Mouse (Mus musculus): Measurements from ENCODE around the gene Mgme1. TPM values are rescaled to one million over a fixed set of nuclear protein-coding genes. Genes with fewer than 3 reads are reported as not detected.
A peak's percentile ranks its signal among the peaks of the same experiment; 100 is the strongest.

Mgme1 gene
- total and polyA plus RNA-seq, 2 experiments from 2014 or later: 5.4 to 5.8 TPM

DNA sequence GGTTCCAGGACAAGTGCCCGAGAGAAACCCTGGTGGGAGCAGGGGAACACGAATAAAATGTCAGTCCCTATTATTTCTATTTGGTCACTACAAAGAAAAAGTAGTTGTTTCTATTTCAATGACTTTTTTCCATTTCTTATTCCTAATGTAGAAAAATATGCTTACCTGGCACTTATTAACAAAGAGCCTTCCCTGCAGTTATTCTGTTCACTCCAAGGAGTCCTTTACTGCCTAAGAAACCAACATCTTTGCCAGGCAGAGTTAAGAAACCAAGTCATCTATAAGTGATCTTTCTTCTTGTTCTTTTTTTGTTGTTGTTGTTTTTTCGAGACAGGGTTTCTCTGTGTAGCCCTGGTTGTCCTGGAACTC, 5.4 kb upstream of the Mgme1 start:
- Histone ChIP-seq H3K4me1 (ENCODE audit: insufficient read depth) (peaks cover 14% of the 10 kb centered on the region), H3K9ac (no peak overlapping the region), H3K27ac (ENCODE audit: low read depth, low read length) (no peak overlapping the region), H3K36me3 (ENCODE audit: insufficient read depth) (no peaks in the 10 kb centered on the region), H3K27me3 (ENCODE audit: insufficient read depth, low read length) (no peaks in the 10 kb centered on the region), H3K9me3 (ENCODE audit: low read length) (no peaks in the 10 kb centered on the region), H3K4me3 (ENCODE audit: low read depth, low read length) (no peak overlapping the region), H3K4me2 (ENCODE audit: low read depth) (no peak overlapping the region)
- DNase-seq (no peak), ATAC-seq (no peak)
- 62% methylated on average over 3 of the region's 3 CpGs for WGBS
- no peak for TF ChIP-seq CTCF (IDR thresholded peaks at IDR 0.05; ENCODE audit: low read depth)

- Histone ChIP-seq H3K36me3 (ENCODE audit: insufficient read depth) (no peaks in the 10 kb centered on the region), H3K27ac (ENCODE audit: low read depth, low read length) (no peak overlapping the region), H3K9ac (no peak overlapping the region), H3K4me1 (ENCODE audit: insufficient read depth) (peaks cover 14% of the 10 kb centered on the region), H3K9me3 (ENCODE audit: low read length) (no peaks in the 10 kb centered on the region), H3K4me2 (ENCODE audit: low read depth) (no peak overlapping the region), H3K27me3 (ENCODE audit: insufficient read depth, low read length) (no peaks in the 10 kb centered on the region), H3K4me3 (ENCODE audit: low read depth, low read length) (no peak overlapping the region)
- ATAC-seq: no peak
- WGBS: 55% methylated on average over 4 of the region's 4 CpGs
- TF ChIP-seq CTCF (IDR thresholded peaks at IDR 0.05; ENCODE audit: low read depth): no peak
- no peak for DNase-seq
These were observed 4.4 kb upstream of the Mgme1 start for GRCm38 (mm10) chr2:144265916-144266683.

DNA sequence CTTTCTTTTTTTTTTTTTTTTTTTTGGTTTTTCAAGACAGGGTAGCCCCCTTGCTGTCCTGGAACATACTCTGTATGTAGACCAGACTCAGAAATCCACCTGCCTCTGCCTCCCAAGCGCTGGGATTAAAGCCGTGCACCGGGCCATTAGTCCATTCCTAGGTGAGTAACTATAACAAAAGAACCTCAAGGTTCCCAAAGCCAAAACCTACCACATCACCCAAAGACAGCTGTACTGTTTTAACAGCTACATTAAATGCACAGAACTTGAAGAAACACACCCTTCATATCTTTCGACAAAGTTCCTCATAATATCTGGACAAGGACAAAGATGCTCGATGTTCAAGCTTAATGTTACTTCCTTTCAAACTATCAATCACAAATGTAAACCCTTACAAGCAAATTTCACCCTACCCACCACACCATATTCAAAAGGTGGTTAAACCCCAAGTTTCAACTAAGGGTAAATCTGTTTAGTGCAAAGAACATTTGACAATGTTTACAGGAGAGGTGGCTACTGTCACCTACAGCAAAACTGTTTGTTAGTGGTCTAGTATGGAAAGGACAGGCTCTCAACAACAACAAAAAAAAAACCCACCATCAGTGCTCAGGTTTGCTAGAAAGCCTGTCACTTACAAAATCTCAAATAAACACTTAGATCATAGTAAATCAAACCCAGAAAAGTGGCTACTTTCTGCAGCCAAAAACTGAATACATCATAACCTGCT, 3.3 kb upstream of the Mgme1 start:
- no peak for TF ChIP-seq CTCF (IDR thresholded peaks at IDR 0.05; ENCODE audit: low read depth)
- ATAC-seq (no peak), DNase-seq (no peak)
- no peaks in the 10 kb centered on the region for H3K27me3 ChIP-seq (ENCODE audit: insufficient read depth, low read length)
- peaks cover 14% of the 10 kb centered on the region for H3K4me1 ChIP-seq (ENCODE audit: insufficient read depth)
- no peak overlapping the region for H3K9ac ChIP-seq
- no peaks in the 10 kb centered on the region for H3K9me3 ChIP-seq (ENCODE audit: low read length)
- whole genome bisulfite sequencing: 53% methylated on average over 5 of the region's 5 CpGs
- no peak overlapping the region for H3K27ac ChIP-seq (ENCODE audit: low read depth, low read length)
- no peak overlapping the region for H3K4me2 ChIP-seq (ENCODE audit: low read depth)
- H3K36me3 ChIP-seq (ENCODE audit: insufficient read depth): no peaks in the 10 kb centered on the region
- no peak overlapping the region for H3K4me3 ChIP-seq (ENCODE audit: low read depth, low read length)

DNA sequence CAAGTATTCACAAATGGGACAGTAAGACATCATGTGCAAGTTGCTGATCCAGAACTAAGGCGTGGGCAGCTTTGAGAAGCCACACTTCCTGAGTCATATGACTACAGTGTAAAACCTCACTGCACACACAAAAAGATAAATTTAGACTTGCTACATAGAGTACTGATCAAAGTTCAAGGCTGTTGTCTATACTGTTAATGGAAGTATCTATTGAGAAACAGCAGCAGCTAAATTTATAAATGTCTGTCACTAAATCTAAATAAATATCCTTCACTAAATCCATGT, 2.8 kb upstream of the Mgme1 start:
- TF ChIP-seq CTCF (IDR thresholded peaks at IDR 0.05; ENCODE audit: low read depth): no peak
- H3K4me3 ChIP-seq (ENCODE audit: low read depth, low read length): no peak overlapping the region
- no peaks in the 10 kb centered on the region for H3K36me3 ChIP-seq (ENCODE audit: insufficient read depth)
- H3K27ac ChIP-seq (ENCODE audit: low read depth, low read length): no peak overlapping the region
- WGBS: 39% methylated on average over 1 of the region's 1 CpGs
- no peak overlapping the region for H3K4me2 ChIP-seq (ENCODE audit: low read depth)
- H3K27me3 ChIP-seq (ENCODE audit: insufficient read depth, low read length): no peaks in the 10 kb centered on the region
- DNase-seq (no peak), ATAC-seq (no peak)
- H3K4me1 ChIP-seq (ENCODE audit: insufficient read depth): peaks cover 14% of the 10 kb centered on the region
- no peaks in the 10 kb centered on the region for H3K9me3 ChIP-seq (ENCODE audit: low read length)
- H3K9ac ChIP-seq: no peak overlapping the region

GRCm38 (mm10) chr2:144268446-144269305, 1.8 kb upstream of the Mgme1 start:
- DNase-seq (no peak), ATAC-seq (no peak)
- H3K4me3 ChIP-seq (ENCODE audit: low read depth, low read length): peak overlapping the region; percentile 88
- H3K9ac ChIP-seq: no peak overlapping the region
- 11% methylated on average over 6 of the region's 6 CpGs for WGBS
- H3K27me3 ChIP-seq (ENCODE audit: insufficient read depth, low read length): no peaks in the 10 kb centered on the region
- no peaks in the 10 kb centered on the region for H3K36me3 ChIP-seq (ENCODE audit: insufficient read depth)
- no peaks in the 10 kb centered on the region for H3K9me3 ChIP-seq (ENCODE audit: low read length)
- peak overlapping the region; percentile 65 for H3K4me2 ChIP-seq (ENCODE audit: low read depth)
- peaks cover 14% of the 10 kb centered on the region for H3K4me1 ChIP-seq (ENCODE audit: insufficient read depth)
- H3K27ac ChIP-seq (ENCODE audit: low read depth, low read length): no peak overlapping the region
- no peak for TF ChIP-seq CTCF (IDR thresholded peaks at IDR 0.05; ENCODE audit: low read depth)

GRCm38 (mm10) chr2:144269306-144269650, 1.2 kb upstream of the Mgme1 start:
- H3K4me3 ChIP-seq (ENCODE audit: low read depth, low read length): peak overlapping the region; percentile 88
- no peak for TF ChIP-seq CTCF (IDR thresholded peaks at IDR 0.05; ENCODE audit: low read depth)
- H3K27ac ChIP-seq (ENCODE audit: low read depth, low read length): no peak overlapping the region
- WGBS: 2% methylated on average over 11 of the region's 11 CpGs
- no peaks in the 10 kb centered on the region for H3K36me3 ChIP-seq (ENCODE audit: insufficient read depth)
- H3K4me2 ChIP-seq (ENCODE audit: low read depth): peak overlapping the region; percentile 65
- no peak for ATAC-seq
- peaks cover 14% of the 10 kb centered on the region for H3K4me1 ChIP-seq (ENCODE audit: insufficient read depth)
- H3K27me3 ChIP-seq (ENCODE audit: insufficient read depth, low read length): no peaks in the 10 kb centered on the region
- peak overlapping the region; percentile 94; the same call in 1 of the 2 replicates for H3K9ac ChIP-seq
- no peaks in the 10 kb centered on the region for H3K9me3 ChIP-seq (ENCODE audit: low read length)
- no peak for DNase-seq
